Mouse (Mus musculus): ENCODE measurements around the gene Gpr107. TPM values are rescaled to one million over a fixed set of nuclear protein-coding genes. Genes with fewer than 3 reads are reported as not detected.

Gene Gpr107
- polyA plus RNA-seq, 2 experiments from 2014 or later = 44.8 to 45.0 TPM

DNA sequence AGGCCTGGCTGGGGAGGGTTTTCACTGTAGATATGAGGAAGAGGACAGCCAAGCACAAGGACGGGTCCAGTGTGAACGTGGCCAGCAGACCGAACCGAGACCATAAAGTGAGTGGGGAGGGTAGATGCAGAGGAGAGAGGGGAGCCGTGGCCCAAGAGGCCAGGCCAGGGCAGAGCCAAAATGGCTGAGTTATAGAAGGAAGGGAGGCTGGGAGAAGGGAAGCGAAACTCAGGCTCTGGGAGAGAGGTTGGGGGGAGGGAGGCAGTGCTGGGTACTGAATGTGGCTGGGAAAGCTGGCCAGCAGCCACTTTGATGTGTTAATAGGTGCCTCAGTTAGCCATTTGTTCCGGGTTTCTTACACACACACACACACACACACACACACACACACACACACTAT, 24.9 kb upstream of the Gpr107 start:
- ATAC-seq = no peak

DNA sequence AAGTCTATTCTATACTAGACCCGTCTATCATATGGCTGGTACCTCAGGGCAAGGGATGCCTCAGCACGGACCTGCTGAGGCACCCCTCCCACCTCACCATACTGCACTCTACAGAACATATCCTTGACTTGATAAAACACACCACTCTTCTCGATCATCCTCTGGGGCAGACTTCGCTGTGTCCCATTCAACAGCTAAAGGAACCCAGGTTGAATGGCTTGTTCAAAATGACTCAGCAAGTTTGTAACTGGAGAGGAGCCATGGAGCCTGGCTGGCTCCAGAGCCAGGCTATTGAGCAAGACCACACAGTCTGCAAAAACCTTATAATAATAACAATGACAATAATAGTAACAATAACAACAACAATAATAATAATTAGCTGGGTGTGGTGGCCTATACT, 24.2 kb upstream of the Gpr107 start:
- no peak for ATAC-seq

DNA sequence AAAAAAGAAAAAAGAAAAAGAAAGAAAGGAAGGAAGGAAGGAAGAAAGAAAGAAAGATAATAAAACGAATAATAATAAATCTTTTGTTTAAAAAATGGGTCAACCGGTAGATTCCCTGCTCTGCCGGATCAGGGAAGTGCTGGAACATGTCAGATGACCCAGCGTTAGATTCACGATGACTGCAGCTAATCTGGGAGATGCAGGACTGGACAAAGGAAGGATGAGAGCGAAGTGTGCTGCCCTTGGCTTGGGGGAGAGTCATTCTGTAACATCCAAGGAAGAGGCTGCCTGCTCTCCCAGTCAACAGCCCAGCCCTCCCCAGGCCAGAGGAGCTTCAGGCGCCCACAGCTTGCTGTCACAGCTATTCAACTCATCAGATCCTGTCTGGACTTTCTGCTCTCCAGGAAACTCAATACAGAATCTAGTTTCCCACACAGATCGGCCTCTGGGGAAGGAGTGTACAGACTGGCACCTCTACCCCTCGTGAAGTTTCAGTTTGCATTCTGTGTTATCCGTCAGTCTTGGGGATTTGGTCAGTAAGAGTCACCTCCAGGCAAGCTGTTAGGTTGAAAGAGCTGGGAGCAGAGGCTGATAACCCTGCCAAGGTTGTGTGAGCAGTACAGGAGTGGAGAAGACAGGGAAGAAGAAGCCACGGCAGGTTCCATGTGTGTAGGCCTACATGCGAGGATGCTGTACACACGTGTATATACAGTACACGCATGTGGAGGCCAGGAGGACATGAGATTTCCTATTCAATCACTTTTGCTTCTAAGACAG, 22.2 kb upstream of the Gpr107 start:
- no peak for ATAC-seq

DNA sequence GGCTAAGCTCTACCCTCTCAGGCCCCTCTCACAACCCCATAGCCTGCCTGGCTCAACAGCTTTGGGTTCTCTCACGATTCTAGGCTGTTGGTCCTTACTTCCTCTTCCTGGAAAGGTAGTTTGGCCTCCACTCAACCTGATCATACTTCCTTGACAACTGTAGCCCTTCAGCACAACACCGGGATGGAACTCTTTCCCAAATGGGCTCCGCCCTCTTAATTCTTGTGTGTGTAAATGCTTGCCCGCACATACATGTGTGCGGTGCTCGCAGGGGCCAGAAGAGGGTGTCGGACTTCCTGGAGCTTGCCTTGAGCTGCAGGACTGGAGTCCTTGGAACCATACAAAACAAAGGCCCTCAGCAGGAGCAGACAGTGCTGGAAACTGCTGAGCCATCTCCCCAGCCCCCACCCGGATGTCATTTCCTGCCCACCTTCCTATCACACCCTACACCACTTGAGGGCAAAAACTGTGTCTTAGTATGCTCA, 21.3 kb upstream of the Gpr107 start:
- peak; percentile 74 for ATAC-seq

DNA sequence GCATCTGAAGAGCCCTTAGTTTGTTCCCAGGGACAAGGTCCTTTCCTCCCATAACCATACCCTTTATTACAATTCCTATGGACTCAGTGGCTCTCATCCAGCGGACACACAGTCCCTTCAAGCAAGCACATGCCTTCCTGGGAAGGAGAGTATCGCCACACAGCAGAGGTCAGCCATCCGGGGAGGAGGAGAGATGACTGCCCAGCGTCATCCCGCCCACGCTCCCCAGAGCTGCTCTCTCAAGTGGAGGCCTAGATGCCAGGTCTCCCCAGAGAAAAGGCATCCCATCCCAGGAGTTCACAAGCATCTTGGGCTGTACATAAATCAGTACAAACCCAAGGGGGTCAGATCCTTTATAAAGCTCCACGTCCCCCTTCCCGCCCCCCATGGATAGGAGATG, 19.4 kb upstream of the Gpr107 start:
- ATAC-seq = no peak

DNA sequence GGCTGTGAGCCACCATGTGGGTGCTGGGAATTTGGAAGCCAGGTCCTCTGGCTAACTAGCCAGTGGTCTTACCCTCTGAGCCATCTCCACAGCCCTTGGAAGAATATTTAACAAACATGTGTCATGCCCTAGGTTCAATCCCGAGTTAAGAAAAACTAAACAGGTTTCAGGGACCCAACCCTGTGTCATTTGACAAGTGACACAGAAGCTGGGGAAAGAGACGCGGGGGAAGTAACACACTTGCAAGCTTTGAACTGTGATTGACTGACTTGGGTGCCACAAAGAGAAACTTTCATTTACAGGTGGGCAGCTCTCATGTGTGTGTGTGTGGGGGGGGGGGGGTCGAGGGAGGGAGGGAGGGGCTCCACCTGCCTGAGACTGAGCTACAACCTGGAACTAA, 18.1 kb upstream of the Gpr107 start:
- ATAC-seq = no peak

DNA sequence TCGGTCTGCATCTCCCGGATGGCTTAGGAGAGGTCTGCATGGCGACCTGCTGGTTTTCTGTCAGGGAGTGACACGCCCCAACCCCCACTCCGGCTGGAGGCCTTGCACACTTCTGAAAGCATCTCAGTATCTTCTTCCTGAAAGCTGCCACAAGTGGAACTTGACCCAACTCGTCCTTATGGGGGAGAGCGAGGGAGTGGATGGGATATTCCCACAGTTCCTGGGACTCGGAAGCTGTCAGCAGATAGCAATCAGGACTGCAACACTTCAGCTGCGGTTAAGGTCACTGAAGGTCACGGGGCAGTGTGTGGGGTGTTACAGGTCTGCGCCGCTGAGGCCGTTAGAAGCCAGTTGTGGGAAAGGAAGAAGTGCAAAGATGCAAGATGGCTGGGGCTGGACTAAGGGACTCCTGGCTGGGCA, 16.6 kb upstream of the Gpr107 start:
- ATAC-seq = no peak

DNA sequence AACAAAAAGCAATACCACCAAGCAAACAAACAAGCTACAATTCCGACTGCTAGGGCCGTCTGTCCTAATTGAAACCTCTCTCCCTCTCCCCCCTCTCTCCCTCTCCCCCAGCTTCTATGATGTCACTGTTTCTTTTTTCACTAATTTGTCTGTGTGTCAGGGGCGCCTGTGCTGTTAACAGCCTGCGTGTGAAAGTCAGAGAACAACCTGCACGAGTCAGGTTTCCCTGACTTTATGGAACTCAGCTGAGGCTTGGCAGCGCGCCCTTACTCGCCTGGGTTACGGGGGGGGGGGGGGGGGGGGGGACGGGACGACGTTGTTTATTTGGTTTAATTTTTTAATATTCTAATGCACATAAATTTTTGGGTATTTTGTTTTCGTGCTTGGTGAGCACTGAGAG, 15.8 kb upstream of the Gpr107 start:
- peak; percentile 15 for ATAC-seq

DNA sequence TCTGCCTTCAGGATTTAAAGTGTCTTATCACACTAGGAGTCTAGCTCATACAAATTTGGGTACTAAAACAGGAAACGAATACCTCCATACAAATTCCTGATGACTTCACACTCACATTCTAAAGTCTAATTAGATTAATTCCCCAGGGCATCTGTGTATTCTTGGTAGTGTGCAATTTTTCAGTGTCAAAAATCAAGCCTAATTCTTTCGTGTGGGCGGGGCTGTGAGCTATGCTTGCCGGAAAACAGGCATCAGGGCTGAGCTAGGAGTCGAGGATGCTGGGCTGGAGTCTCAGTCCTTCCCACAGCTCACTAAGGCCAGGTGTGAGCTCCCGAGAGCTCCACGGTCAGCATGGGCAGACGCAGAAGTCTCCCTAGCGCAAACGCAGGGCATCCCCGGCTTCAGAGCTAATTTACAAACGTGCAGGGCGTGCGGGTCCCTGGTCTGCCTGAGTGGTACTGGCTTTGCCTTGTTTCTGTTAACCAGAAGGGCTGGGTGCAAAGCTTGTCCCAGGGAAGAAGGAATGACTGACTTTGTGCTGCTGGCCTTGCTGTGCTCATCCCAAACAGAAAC, 15.0 kb upstream of the Gpr107 start:
- no peak for ATAC-seq

DNA sequence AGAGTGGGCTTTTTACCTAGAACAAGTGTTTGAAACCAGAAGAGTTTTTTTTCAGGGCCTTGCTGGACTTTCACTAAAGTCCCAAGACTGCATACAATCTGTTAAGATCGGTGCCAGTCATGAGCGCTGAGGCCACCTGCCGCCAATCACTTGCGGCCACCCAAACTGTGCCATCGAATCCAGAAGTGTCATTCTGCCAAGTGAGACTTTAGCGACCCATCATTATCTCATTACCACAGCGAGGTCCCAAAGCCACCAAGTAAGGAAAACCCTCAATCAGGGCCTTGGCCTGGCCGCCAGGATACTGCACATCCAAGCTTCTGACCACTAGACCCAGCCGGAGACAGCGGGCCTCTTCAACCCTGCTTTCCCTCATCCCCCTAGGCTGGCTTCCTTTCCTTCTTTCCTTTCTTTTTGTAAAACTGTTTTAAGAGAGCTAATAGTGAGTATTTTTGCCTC, 12.9 kb upstream of the Gpr107 start:
- ATAC-seq = no peak

DNA sequence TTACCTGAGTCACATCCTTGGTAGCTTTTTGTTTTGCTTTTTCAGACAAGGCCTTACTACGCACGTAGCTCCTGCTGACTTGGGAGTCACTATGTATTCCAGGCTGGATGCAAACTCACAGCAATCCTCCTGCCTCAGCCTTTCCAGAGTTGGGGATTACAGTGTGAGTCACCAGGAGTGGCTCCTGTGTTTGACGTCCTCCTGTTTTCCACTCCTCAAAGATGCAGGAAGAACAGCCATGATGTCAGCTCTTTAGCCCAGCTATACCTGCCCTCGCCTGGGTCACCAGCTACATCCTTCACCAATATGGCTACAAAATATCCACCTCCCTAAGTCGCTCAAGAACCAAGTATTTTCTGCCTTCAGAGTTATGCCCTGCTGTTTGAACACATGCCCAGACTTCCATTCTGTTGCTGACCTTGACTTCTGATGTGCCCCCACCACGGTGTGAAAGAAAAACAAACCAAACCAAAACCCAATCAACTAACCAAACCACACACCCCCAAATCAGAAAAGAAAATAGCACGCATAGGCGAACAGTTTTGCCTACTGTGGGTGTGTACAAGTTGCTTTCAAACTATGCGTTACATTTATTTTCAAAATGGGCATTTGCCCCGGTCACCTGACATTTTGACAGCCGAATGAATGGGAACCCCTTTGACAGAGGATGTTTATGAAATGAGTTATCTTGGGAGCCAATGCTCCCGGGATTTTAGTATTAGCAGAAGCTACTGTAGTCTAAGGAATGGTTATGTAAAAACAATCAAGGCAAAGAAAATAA, 11.9 kb upstream of the Gpr107 start:
- no peak for ATAC-seq

DNA sequence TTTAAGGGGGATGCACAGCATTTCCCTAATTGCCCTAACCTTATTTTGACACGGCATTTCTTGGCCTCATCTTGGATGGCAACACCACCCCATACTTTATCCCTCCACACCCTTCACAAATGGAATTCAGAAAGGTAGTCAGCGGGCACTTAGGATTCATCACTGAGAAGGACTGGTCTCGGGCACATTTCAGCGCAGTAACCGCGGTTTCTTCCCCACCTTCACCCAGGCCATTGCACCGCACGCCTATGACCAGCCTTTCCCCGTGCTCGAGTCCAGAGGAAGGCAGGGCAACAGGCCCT, 11.4 kb upstream of the Gpr107 start:
- ATAC-seq = no peak

DNA sequence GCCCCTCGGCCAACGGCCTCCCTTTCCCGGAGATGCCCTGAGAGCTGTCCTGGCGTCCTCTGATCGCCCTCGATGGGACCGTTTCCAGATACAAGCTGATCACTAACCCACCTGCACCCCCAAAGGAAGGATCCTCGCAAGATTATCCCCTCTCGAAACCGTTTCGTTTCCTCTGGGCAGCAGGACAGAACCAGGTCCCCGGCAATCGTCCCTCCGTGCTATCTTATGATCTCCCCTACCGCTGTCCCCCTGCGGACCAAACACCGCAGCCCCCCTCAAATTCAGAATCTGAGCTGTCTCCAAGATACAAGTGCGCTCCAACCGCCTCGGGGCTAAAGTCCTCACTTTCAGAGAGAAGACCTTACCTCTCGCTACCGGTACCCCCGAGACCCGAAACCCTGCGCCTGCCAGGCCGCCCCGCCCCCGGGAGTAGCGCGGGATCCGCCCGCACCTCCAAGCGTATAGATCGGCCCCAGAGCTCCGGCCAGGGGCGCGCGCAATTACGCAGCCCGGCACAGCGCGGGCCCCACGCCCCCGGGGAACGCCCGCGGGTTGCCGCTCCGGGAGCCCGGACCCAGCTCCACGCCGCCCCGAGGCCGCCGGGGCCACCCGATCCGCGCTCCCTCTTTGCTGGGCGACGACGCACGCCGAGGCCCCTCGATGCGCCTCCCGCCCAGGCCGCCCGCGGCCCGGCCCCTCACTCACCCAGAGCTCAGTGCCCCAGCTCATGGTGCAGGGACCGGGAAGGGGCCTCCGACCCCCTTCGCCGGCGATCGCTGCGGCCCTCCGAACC, 10.8 kb upstream of the Gpr107 start:
- ATAC-seq = no peak

DNA sequence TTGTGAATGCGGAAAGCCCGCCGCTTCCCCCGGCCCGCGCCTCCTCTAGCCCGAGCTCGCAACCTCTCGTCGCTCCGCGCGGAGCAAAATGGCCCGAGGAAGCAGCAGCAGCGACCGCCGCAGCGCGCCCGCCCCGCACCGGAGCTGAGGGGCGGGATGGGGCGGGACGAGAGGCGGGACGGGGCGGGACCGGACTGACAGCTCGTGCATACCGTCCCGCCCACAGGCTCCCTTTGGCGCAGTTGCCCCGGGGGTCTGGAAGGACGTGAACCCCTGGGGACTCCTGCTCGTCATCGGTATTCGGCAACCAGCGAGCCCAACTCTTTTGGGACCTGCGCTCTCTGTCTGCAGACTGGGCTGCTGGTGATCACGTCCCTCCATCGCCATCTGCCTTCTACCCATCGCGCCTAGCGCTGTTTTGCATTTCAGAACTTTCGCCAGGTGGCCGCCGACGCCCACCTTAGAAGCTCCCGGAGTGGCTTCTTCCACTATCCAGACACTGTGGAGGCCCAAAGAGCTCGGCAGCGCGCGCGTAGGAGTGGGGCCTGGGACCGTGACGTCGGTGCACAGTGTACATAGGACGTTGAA, 10.2 kb upstream of the Gpr107 start, which contains the start of gene Fnbp1:
Fnbp1 (minus strand) TSS at position 142 of the 588 bp plus-strand sequence.
- ATAC-seq = peak; percentile 50

DNA sequence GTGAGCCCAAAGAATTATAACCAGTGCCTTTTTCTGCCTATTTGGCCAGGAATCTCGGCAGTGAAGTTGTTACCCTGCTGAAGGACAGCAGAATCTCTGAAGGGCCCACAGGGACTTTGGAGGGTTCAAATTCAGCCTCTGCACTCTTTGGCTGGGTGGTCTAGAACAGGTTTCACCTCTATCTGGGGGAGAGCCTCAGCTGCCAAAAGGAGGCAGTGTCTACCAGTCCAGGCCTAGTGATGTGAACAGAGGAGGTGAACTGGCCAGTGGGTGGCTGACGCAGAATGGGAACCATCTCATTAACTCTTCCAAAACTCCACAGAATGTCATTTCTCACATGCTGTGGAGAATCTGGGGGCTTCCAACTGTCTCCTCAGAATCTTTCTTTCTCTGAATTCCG, 9.6 kb upstream of the Gpr107 start:
- ATAC-seq = no peak

DNA sequence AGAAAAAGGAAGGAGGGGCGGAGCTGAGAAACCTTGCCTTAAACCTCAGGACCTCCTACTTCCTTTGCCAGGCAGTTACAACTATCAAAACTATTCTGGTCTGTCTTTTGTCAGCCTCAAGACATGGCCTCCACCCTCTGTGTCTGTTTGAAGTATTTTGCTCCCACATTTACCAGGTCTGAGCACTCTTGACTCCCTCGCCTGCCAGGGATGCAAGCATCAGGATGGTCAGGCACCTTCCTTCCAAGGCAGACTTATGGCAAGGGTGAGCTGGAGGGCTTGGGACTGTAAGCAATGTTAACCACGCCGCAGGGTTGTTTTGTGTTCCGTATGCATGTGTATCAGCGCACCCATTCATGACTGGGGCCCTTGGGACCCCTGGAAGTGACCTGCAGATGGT, 8.8 kb upstream of the Gpr107 start:
- ATAC-seq = peak; percentile 44

DNA sequence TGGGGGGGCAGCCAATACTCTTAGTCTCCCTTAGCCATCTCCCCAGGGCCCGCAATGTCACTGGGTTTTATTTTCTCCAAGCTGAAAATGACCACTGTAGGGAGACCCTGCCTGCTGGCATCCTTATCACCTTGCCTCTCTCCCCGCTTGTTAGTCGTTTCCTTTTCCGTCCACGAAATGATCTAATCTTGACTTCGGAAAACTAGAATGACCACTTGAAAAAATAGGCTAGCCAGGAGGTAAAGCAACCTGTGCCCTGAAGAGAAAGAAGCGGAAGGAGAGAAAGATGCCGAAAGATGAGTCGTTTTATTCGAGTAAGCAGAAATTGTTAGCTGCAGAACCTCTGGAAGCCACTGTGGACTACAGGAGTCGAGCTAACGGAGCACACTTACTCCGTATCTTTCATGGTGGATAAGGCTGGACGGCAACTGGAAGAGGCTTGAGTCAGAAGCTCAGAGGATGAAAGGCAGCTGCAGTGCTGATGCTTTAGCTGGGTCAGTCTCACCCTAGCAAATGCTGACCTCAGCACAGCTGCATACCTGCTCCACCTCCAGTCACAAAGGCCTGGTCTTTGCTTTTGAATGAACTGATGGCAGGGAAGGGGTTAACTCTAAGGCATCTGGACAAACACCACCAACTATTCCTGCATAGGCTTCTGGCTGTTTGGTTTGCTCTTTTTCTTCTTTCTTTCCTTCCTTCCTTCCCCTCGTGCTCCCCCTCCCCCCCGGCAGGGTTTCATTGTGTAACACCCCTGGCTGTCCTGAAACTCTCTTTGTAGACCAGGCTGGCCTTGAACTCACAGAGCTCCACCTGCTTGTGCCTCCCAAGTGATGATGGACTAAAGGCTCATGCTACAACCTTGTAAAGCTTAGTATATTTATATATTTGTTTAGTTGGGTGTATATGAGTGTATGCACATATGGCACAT, 8.1 kb upstream of the Gpr107 start:
- ATAC-seq = no peak

DNA sequence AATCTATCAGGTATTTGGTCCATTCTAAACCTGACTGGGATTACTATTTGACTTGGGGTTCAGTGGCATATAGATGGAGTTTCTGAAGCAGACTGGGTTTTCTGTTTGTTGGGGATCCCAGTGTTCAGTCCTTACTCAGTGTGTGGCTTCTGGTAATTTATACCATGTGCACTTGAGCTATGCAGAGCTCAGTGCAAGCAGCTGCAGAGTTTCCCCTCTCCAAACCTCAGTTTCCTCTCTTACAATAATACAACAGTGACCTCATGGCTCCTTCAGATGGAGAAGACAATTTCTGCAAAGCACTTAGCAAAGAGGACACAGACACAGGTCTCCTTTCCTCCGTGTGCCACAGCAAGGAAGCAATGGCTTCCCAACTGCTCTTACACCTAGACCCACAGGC, 7.2 kb upstream of the Gpr107 start:
- ATAC-seq = peak; percentile 13

DNA sequence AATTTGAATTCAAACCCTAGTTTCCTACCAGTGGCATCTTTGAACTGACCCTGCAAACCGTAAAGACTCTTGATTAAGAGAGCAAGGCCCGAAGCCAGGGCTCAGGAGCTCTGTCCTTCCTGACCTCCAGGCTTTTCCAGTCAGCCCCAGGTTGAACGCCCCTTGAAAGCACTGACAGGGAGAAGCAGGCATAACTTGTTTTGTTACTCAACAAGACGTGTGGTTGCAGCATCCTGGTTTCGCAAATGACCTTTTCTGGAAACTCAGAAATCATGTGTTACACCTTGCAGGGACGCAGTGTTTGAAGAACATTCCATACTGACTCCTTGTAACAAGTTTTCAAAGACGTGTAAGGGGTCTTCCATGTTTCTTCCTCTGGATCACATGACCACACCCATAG, 5.1 kb upstream of the Gpr107 start:
- ATAC-seq = no peak

DNA sequence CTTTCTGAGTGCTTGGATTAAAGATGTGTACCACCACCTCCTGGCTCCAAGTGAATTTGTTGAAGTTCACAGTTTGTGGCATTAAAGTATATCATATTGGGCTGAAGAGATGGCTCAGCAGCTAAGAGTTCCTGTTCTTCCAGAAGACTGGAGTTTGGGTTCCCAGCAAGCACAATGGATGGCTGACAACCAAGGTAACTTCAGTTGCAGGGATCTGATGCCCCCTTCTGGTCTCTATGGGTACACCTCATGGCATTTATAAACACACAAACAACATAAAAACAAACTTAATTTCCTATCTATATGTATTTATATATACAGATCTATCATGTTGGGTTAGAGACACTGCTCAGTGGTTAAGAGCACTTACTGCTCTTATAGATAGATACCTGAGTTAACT, 1.4 kb upstream of the Gpr107 start:
- ATAC-seq = no peak

DNA sequence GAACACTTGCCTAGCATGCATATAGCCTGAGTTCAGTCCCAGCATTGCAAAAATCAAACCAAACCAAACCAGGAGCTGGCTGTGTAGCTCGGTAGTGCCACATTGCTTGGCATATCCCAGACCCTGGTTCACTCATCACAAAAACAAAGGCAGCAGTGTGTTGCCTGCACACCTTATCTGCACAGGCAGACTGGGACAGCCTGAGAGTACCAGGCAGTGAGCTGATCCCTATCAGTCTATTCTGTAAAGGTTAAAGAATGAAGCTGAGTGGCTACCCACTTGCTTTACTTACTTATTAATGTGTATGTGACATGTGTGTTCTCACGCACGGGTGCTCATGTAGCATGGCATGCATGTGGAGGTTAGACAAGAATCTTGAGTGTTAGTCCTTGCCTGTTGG, 4.7 kb downstream of the Gpr107 start:
- no peak for ATAC-seq
